Mouse (Mus musculus) small intestine, adult 2 months (tissue): Measurements from ENCODE around the gene Dcst2.

Experiments used
- CTCF ChIP-seq: fragments of 200-500 bp; IDR thresholded peaks from 2 replicates; pipeline ENCODE4 v1.5.1; 2012; ENCODE audit warnings: low read depth, mild to moderate bottlenecking, control low read depth, inconsistent platforms, low read length, moderate library complexity, mixed read lengths; ENCODE audit not compliant: insufficient replicate concordance, insufficient read length; ENCODE audit errors: extremely low read depth
- POLR2A ChIP-seq: fragments of 200-500 bp; IDR thresholded peaks from 2 replicates; pipeline ENCODE4 v1.6.1; 2012; ENCODE audit warnings: low read depth, mild to moderate bottlenecking, control low read depth, inconsistent platforms, low read length, moderate library complexity

- no peak for TF ChIP-seq CTCF
- TF ChIP-seq POLR2A = no peak
Observed at GRCm38 (mm10) chr3:89356029-89356428, 5.7 kb upstream of the Dcst2 start.
